Mouse (Mus musculus) lung, embryonic 15.5 days (tissue): ENCODE measurements around the gene Syngr1. TPM values are rescaled to one million over a fixed set of nuclear protein-coding genes. Genes with fewer than 3 reads are reported as not detected.
A peak's percentile ranks its signal among the peaks of the same experiment; 100 is the strongest.
"Not testable (repeated sequence)": the region's sequence is repeated elsewhere in the genome, so short reads cannot be mapped to it uniquely, and the experiment has no call there.

Experiments
- ATAC-seq: fragments of 200-750 bp; cut with Nextera tagmentation; 2 replicates; pipeline ENCODE4 v1.8.0; 2017; ENCODE audit warnings: moderate number of reproducible peaks, borderline replicate concordance; ENCODE audit not compliant: low FRiP score, low TSS enrichment; ENCODE audit errors: extremely low read depth
- H3K27ac ChIP-seq: fragments of 300-500 bp; sonication (generic); 2 replicates; pipeline ENCODE4 v1.5.1; 2015; ENCODE audit warnings: moderate library complexity, mild to moderate bottlenecking, inconsistent platforms
- H3K27me3 ChIP-seq: fragments of 300-500 bp; sonication (generic); 2 replicates; pipeline ENCODE4 v1.6.1; 2015; ENCODE audit warnings: inconsistent platforms
- H3K36me3 ChIP-seq: fragments of 300-500 bp; sonication (generic); 2 replicates; pipeline ENCODE4 v1.6.1; 2015; ENCODE audit warnings: inconsistent platforms
- H3K4me1 ChIP-seq: fragments of 300-500 bp; sonication (generic); 2 replicates; pipeline ENCODE4 v1.6.1; 2015; ENCODE audit warnings: inconsistent platforms
- H3K4me2 ChIP-seq: fragments of 300-500 bp; sonication (generic); 2 replicates; pipeline ENCODE4 v1.6.1; 2015; ENCODE audit warnings: inconsistent platforms, mild to moderate bottlenecking, moderate library complexity
- H3K4me3 ChIP-seq: fragments of 300-500 bp; sonication (generic); 2 replicates; pipeline ENCODE4 v1.5.1; 2015; ENCODE audit warnings: mild to moderate bottlenecking, inconsistent platforms
- H3K9ac ChIP-seq: fragments of 300-500 bp; sonication (generic); 2 replicates; pipeline ENCODE4 v1.6.1; 2015; ENCODE audit warnings: inconsistent platforms
- H3K9me3 ChIP-seq: fragments of 300-500 bp; sonication (generic); 2 replicates; pipeline ENCODE4 v1.6.1; 2016; ENCODE audit warnings: inconsistent platforms
- WGBS: fragments of 180-500 bp; shearing (Covaris S2); methylation state at CpG from one replicate; pipeline ENCODE4 v1.1.7; 2015; 5-methylcytosine and 5-hydroxymethylcytosine counted together
- polyA plus RNA-seq: library from polyadenylated mRNA; unstranded; fragments of >200 nt; fragmentation: Nextera tagmentation; extraction: Ambion mirVana; gene quantifications from 2 replicates; pipeline ENCODE4 v1.2.1, GENCODE M21; 2015

Syngr1 gene
- polyA plus RNA-seq, 1 experiment from 2014 or later = 20.6 TPM

DNA sequence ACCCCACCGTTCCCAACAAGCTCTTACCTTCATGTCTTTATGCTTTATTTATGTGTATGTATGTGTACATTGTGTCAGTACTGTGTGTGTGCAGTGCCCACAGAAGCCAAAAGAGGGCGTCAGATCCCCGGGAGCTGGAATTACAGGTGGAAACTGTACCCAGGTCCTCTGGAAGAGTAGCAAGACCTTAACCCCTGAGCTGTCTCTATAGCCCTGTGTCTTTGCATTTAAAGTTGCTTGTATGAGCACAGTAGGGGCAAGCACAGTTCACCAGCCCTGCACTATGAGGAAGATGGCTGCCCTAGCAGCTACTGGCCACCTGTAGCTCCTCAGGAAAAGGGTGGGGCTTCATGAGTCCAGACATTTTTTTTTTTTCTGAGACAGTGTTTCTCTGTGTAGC is 16.4 kb downstream of the Syngr1 start:
- no peak for ATAC-seq
- H3K4me3 ChIP-seq = no peak overlapping the region
- no peak overlapping the region for H3K9ac ChIP-seq
- H3K27me3 ChIP-seq = no peaks in the 10 kb centered on the region
- H3K27ac ChIP-seq = no peak overlapping the region
- H3K9me3 ChIP-seq = no peaks in the 10 kb centered on the region
- no peaks in the 10 kb centered on the region for H3K4me1 ChIP-seq
- 86% methylated on average over 3 of the region's 3 CpGs for WGBS
- H3K4me2 ChIP-seq = no peak overlapping the region
- H3K36me3 ChIP-seq = no peaks in the 10 kb centered on the region

GRCm38 (mm10) chr15:80111436-80111835 is 20.3 kb downstream of the Syngr1 start:
- 77% methylated on average over 12 of the region's 12 CpGs for WGBS
- Histone ChIP-seq H3K27me3 (no peaks in the 10 kb centered on the region), H3K9me3 (no peaks in the 10 kb centered on the region), H3K27ac (no peak overlapping the region), H3K4me2 (no peak overlapping the region), H3K4me1 (no peaks in the 10 kb centered on the region; the same call in 1 of the 2 replicates), H3K9ac (no peak overlapping the region), H3K36me3 (no peaks in the 10 kb centered on the region), H3K4me3 (no peak overlapping the region)
- no peak for ATAC-seq

DNA sequence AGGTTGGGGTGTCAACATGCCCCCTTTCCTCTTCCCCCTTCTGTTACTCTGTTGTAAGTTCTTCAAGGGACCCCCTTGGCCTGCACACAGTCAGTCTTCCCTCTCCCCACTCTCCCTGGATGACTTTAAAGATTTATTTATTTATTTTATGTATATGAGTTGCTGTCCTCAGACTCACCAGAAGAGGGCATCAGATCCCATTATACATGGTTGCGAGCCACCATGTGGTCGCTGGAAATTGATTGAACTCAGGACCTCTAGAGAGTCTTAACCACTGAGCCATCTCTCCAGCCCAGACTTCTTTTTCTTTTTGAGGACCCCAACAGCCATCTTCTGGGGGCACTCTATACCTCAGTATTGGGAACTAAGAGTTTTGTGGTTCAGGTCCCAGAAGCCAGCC is 21.4 kb downstream of the Syngr1 start:
- Histone ChIP-seq H3K4me1 (no peaks in the 10 kb centered on the region; the same call in 1 of the 2 replicates), H3K9me3 (no peaks in the 10 kb centered on the region), H3K9ac (no peak overlapping the region), H3K27me3 (no peaks in the 10 kb centered on the region), H3K36me3 (no peaks in the 10 kb centered on the region), H3K4me2 (no peak overlapping the region), H3K4me3 (no peak overlapping the region), H3K27ac (no peak overlapping the region)
- 56% methylated on average over 2 of the region's 2 CpGs for WGBS
- ATAC-seq = no peak

- no peak overlapping the region for H3K4me3 ChIP-seq
- H3K36me3 ChIP-seq = no peaks in the 10 kb centered on the region
- no peak for ATAC-seq
- 84% methylated on average over 7 of the region's 7 CpGs for WGBS
- no peaks in the 10 kb centered on the region for H3K27me3 ChIP-seq
- no peak overlapping the region for H3K27ac ChIP-seq
- no peaks in the 10 kb centered on the region; the same call in 1 of the 2 replicates for H3K4me1 ChIP-seq
- no peak overlapping the region for H3K4me2 ChIP-seq
- no peak overlapping the region for H3K9ac ChIP-seq
- H3K9me3 ChIP-seq = no peaks in the 10 kb centered on the region
Observed at GRCm38 (mm10) chr15:80114414-80114813, 23.3 kb downstream of the Syngr1 start.

- no peak overlapping the region for H3K4me2 ChIP-seq
- H3K9me3 ChIP-seq = no peaks in the 10 kb centered on the region
- no peak overlapping the region for H3K4me3 ChIP-seq
- H3K9ac ChIP-seq = no peak overlapping the region
- no peaks in the 10 kb centered on the region for H3K27me3 ChIP-seq
- no peak overlapping the region for H3K27ac ChIP-seq
- no peaks in the 10 kb centered on the region for H3K36me3 ChIP-seq
- H3K4me1 ChIP-seq = no peaks in the 10 kb centered on the region; the same call in 1 of the 2 replicates
- WGBS = 54% methylated on average over 5 of the region's 5 CpGs
- no peak for ATAC-seq
Observed at GRCm38 (mm10) chr15:80115256-80115655, 24.1 kb downstream of the Syngr1 start.

- ATAC-seq = no peak
- 66% methylated on average over 13 of the region's 13 CpGs for WGBS
Observed at GRCm38 (mm10) chr15:80115866-80116794, 25.0 kb downstream of the Syngr1 start.

GRCm38 (mm10) chr15:80117154-80117553 is 26.0 kb downstream of the Syngr1 start:
- H3K9me3 ChIP-seq = no peaks in the 10 kb centered on the region
- no peak for ATAC-seq

More at GRCm38 (mm10) chr15:80115866-80116794, 25.0 kb downstream of the Syngr1 start:
- Histone ChIP-seq H3K9ac (no peak overlapping the region), H3K4me2 (no peak overlapping the region), H3K36me3 (no peaks in the 10 kb centered on the region), H3K9me3 (no peaks in the 10 kb centered on the region), H3K4me1 (no peaks in the 10 kb centered on the region; the same call in 1 of the 2 replicates), H3K27ac (no peak overlapping the region), H3K4me3 (no peak overlapping the region), H3K27me3 (no peaks in the 10 kb centered on the region)

DNA sequence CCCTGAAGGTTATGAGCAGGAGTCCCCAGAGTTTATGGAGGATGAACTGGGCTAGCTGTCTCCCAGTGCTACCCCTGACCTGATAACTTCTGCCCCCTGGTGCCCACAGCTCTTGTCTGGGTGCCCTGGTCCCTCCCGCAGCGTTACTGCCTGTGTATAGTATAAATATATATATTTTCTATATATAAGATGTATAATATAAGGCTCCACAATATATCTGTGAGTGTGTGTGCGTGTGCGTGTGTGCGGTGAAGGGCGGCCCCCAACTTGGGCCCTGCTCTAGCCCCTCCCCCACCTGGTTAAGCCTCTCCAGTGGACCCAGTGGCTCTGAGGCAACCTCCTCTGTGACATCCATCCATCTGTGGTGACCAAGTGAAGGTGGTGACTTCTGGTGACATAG is 27.9 kb downstream of the Syngr1 start:
- Histone ChIP-seq H3K4me1 (no peaks in the 10 kb centered on the region; the same call in 1 of the 2 replicates), H3K36me3 (no peaks in the 10 kb centered on the region), H3K27ac (no peak overlapping the region), H3K27me3 (no peaks in the 10 kb centered on the region), H3K4me2 (no peak overlapping the region), H3K4me3 (no peak overlapping the region), H3K9ac (no peak overlapping the region), H3K9me3 (no peaks in the 10 kb centered on the region)
- no peak for ATAC-seq
- WGBS = 79% methylated on average over 6 of the region's 6 CpGs

More at GRCm38 (mm10) chr15:80117154-80117553, 26.0 kb downstream of the Syngr1 start:
- H3K9ac ChIP-seq = no peak overlapping the region
- no peak overlapping the region for H3K27ac ChIP-seq
- no peaks in the 10 kb centered on the region for H3K27me3 ChIP-seq
- H3K4me1 ChIP-seq = no peaks in the 10 kb centered on the region; the same call in 1 of the 2 replicates
- no peak overlapping the region for H3K4me3 ChIP-seq
- H3K4me2 ChIP-seq = no peak overlapping the region
- 43% methylated on average over 8 of the region's 8 CpGs for WGBS
- no peaks in the 10 kb centered on the region for H3K36me3 ChIP-seq

- Histone ChIP-seq H3K4me1 (peaks cover 10% of the 10 kb centered on the region; the same call in 1 of the 2 replicates), H3K4me2 (no peak overlapping the region), H3K9ac (no peak overlapping the region), H3K9me3 (no peaks in the 10 kb centered on the region), H3K4me3 (no peak overlapping the region), H3K27ac (no peak overlapping the region), H3K27me3 (no peaks in the 10 kb centered on the region), H3K36me3 (no peaks in the 10 kb centered on the region)
- ATAC-seq = no peak
- 87% methylated on average over 9 of the region's 9 CpGs for WGBS
Observed at GRCm38 (mm10) chr15:80121721-80122325, 30.7 kb downstream of the Syngr1 start.

DNA sequence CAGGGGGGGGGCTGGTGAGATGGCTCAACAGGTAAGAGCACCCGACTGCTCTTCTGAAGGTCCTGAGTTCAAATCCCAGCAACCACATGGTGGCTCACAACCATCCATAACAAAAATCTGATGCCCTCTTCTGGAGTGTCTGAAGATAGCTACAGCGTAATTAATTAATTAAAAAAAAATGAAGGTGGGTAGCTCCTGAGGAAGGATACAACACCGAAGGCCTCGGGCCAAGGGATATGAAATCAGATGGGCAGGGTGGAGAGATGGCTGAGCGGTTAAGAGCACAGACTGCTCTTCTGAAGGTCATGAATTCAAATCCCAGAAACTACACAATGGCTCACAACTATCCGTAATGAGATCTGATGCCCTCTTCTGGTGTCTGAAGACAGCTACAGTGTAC is 31.3 kb downstream of the Syngr1 start:
- H3K27ac ChIP-seq, H3K4me2 ChIP-seq: not testable (repeated sequence)
- 93% methylated on average over 6 of the region's 6 CpGs for WGBS

GRCm38 (mm10) chr15:80124651-80125050 is 33.5 kb downstream of the Syngr1 start:
- H3K9me3 ChIP-seq = no peaks in the 10 kb centered on the region
- 69% methylated on average over 4 of the region's 4 CpGs for WGBS
- no peak overlapping the region for H3K4me3 ChIP-seq
- ATAC-seq = no peak
- no peak overlapping the region for H3K9ac ChIP-seq
- H3K4me2 ChIP-seq = no peak overlapping the region
- H3K36me3 ChIP-seq = no peaks in the 10 kb centered on the region
- H3K27me3 ChIP-seq = no peaks in the 10 kb centered on the region
- H3K27ac ChIP-seq = peak overlapping the region; percentile 81; the same call in 1 of the 2 replicates
- H3K4me1 ChIP-seq = peaks cover 10% of the 10 kb centered on the region; the same call in 1 of the 2 replicates

More for the DNA sequence above, 31.3 kb downstream of the Syngr1 start:
- H3K4me3 ChIP-seq, H3K9me3 ChIP-seq, H3K9ac ChIP-seq, H3K36me3 ChIP-seq, ATAC-seq, H3K27me3 ChIP-seq: not testable (repeated sequence)
- peaks cover 10% of the 10 kb centered on the region; the same call in 1 of the 2 replicates for H3K4me1 ChIP-seq

- no peak overlapping the region for H3K27ac ChIP-seq
- H3K4me3 ChIP-seq = no peak overlapping the region
- 56% methylated on average over 1 of the region's 1 CpGs for WGBS
- no peaks in the 10 kb centered on the region for H3K9me3 ChIP-seq
- H3K27me3 ChIP-seq = no peaks in the 10 kb centered on the region
- peaks cover 10% of the 10 kb centered on the region; the same call in 1 of the 2 replicates for H3K4me1 ChIP-seq
- no peak overlapping the region for H3K9ac ChIP-seq
- no peak overlapping the region for H3K4me2 ChIP-seq
- no peaks in the 10 kb centered on the region for H3K36me3 ChIP-seq
- ATAC-seq = no peak
Observed at GRCm38 (mm10) chr15:80127191-80127590, 36.1 kb downstream of the Syngr1 start.
